Mouse (Mus musculus) neural tube, embryonic 15.5 days (tissue): Measurements from ENCODE around the gene Srprb. TPM values are rescaled to one million over a fixed set of nuclear protein-coding genes. Genes with fewer than 3 reads are reported as not detected.

Experiments
- ATAC-seq: fragments of 200-750 bp; cut with Nextera tagmentation; 2 replicates; pipeline ENCODE4 v1.8.0; 2017; ENCODE audit warnings: mild to moderate bottlenecking, moderate TSS enrichment, moderate library complexity; ENCODE audit not compliant: low FRiP score
- H3K27ac ChIP-seq: fragments of 300-500 bp; sonication (generic); replicated peaks from 2 replicates; pipeline ENCODE4 v1.5.1; 2015; ENCODE audit warnings: mild to moderate bottlenecking, inconsistent platforms
- H3K27me3 ChIP-seq: fragments of 300-500 bp; sonication (generic); replicated peaks from 2 replicates; pipeline ENCODE4 v1.6.1; 2015; ENCODE audit warnings: inconsistent platforms
- H3K36me3 ChIP-seq: fragments of 300-500 bp; sonication (generic); 2 replicates; pipeline ENCODE4 v1.6.1; 2015; ENCODE audit warnings: inconsistent platforms
- H3K4me1 ChIP-seq: fragments of 300-500 bp; sonication (generic); 2 replicates; pipeline ENCODE4 v1.6.1; 2015; ENCODE audit warnings: inconsistent platforms
- H3K4me2 ChIP-seq: fragments of 300-500 bp; sonication (generic); 2 replicates; pipeline ENCODE4 v1.6.1; 2015; ENCODE audit warnings: inconsistent platforms, mild to moderate bottlenecking, moderate library complexity
- H3K4me3 ChIP-seq: fragments of 300-500 bp; sonication (generic); replicated peaks from 2 replicates; pipeline ENCODE4 v1.5.1; 2015; ENCODE audit warnings: mild to moderate bottlenecking, inconsistent platforms
- H3K9ac ChIP-seq: fragments of 300-500 bp; sonication (generic); replicated peaks from 2 replicates; pipeline ENCODE4 v1.6.1; 2015; ENCODE audit warnings: mild to moderate bottlenecking, inconsistent platforms
- H3K9me3 ChIP-seq: fragments of 300-500 bp; sonication (generic); replicated peaks from 2 replicates; pipeline ENCODE4 v1.6.1; 2016; ENCODE audit warnings: inconsistent platforms
- WGBS: fragments of 180-500 bp; shearing (Covaris S2); methylation state at CpG from one replicate; pipeline ENCODE4 v1.1.7; 2015; ENCODE audit warnings: mixed read lengths; 5-methylcytosine and 5-hydroxymethylcytosine counted together
- polyA plus RNA-seq: library from polyadenylated mRNA; unstranded; fragments of >200 nt; fragmentation: Nextera tagmentation; extraction: Ambion mirVana; gene quantifications from 2 replicates; pipeline ENCODE4 v1.2.1, GENCODE M21; 2015

The Srprb gene
- polyA plus RNA-seq, 1 experiment from 2014 or later = 58.5 TPM

DNA sequence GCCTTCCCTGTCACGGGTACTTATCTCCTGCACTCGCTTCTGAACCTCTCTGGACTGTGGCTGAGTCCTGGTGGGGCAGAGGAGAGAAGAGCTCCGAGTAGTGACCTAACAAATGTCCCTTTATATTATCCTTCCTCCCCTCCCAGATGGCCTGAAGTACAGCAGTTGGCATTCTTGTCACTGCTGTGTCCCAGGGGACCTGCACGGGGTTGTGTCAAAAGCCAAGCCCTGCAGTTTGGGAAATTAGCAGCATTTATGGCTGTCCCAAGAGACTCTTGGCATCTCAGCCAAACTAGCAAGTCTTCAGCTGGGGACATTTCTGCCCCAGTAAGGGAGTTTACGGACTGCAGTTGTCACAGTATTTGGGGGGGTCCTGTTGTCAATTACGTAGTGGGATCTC, 62.5 kb downstream of the Srprb start:
- Histone ChIP-seq H3K9me3 (no peaks in the 10 kb centered on the region), H3K27me3 (no peaks in the 10 kb centered on the region), H3K4me2 (no peak overlapping the region), H3K36me3 (peaks cover 17% of the 10 kb centered on the region; the same call in 1 of the 2 replicates), H3K4me3 (no peak overlapping the region), H3K27ac (no peak overlapping the region), H3K4me1 (peaks cover 40% of the 10 kb centered on the region), H3K9ac (no peak overlapping the region)
- WGBS = 44% methylated on average over 6 of the region's 6 CpGs
- ATAC-seq = no peak

Other genes with a start within 250 kb of the Srprb start
- 2.6 and 6.5 TPM in 2 replicates for gene Slco2a1, start 213.4 kb downstream of the Srprb start, polyA plus RNA-seq
- 105 and 117 TPM in 2 replicates for gene Rab6b, start 90.3 kb downstream of the Srprb start, polyA plus RNA-seq
- gene Gm20425, start 28.2 kb upstream of the Srprb start, polyA plus RNA-seq = 0.35 TPM in 1 of 2 replicates, not detected in the other
- 38.9 and 52.8 TPM in 2 replicates for gene Trf, start 28.3 kb upstream of the Srprb start, polyA plus RNA-seq
- 1.5 TPM in 2 replicates for gene 1300017J02Rik, start 102.9 kb upstream of the Srprb start, polyA plus RNA-seq
- gene Topbp1, start 103.1 kb upstream of the Srprb start, polyA plus RNA-seq = 17.6 and 31.5 TPM in 2 replicates
- 89.9 and 101 TPM in 2 replicates for gene Cdv3, start 163.7 kb upstream of the Srprb start, polyA plus RNA-seq